Mouse (Mus musculus) ES-Bruce4 (cell line): ENCODE measurements around the gene Serbp1.

Experiments used
- CTCF ChIP-seq: IDR thresholded peaks from one replicate; pipeline ENCODE4 v1.8.1; 2011; ENCODE audit warnings: low read depth, low read length
- EP300 ChIP-seq: IDR thresholded peaks from 2 replicates; pipeline ENCODE4 v1.6.1; 2011; ENCODE audit warnings: low read depth, low read length; ENCODE audit not compliant: insufficient read depth
- POLR2A ChIP-seq: IDR thresholded peaks from one replicate; pipeline ENCODE4 v1.8.1; 2011; ENCODE audit warnings: low read length; ENCODE audit not compliant: insufficient read depth

DNA sequence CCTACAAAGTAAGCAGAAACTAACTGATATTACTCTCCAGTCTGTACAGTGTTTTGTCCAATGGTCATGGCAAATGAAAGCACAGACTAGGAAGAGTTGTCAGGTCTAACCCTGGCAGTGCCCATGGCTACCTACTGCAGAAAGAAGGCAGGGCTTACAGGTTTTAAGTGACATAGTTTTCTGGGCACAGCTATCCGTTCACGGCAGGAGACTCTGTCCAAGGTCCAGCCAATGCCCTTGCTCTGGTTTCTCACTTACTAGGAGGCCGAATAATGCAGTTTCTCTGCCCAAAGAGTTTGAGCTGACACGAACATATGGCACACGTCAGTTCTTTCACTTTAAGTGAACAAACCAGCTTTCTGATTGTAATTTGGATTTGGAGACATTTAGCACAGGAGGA lies 79.1 kb downstream of the Serbp1 start:
- no peak for TF ChIP-seq POLR2A
- no peak for TF ChIP-seq EP300
- TF ChIP-seq CTCF, result no peak
